Mouse (Mus musculus) kidney, embryonic 15.5 days (tissue): ENCODE results near the gene R3hcc1l. TPM values are rescaled to one million over a fixed set of nuclear protein-coding genes. Genes with fewer than 3 reads are reported as not detected.

ENCODE experiments used
- ATAC-seq: fragments of 200-750 bp; cut with Nextera tagmentation; replicated peaks from 2 replicates; pipeline ENCODE4 v1.8.0; 2017; ENCODE audit warnings: moderate TSS enrichment; ENCODE audit not compliant: low FRiP score
- H3K27ac ChIP-seq: fragments of 300-500 bp; sonication (generic); 2 replicates; pipeline ENCODE4 v1.5.1; 2015; ENCODE audit warnings: mild to moderate bottlenecking, inconsistent platforms
- H3K27me3 ChIP-seq: fragments of 300-500 bp; sonication (generic); 2 replicates; pipeline ENCODE4 v1.6.1; 2015; ENCODE audit warnings: inconsistent platforms
- H3K36me3 ChIP-seq: fragments of 300-500 bp; sonication (generic); 2 replicates; pipeline ENCODE4 v1.6.1; 2015; ENCODE audit warnings: inconsistent platforms
- H3K4me1 ChIP-seq: fragments of 300-500 bp; sonication (generic); 2 replicates; pipeline ENCODE4 v1.6.1; 2015; ENCODE audit warnings: inconsistent platforms
- H3K4me2 ChIP-seq: fragments of 300-500 bp; sonication (generic); 2 replicates; pipeline ENCODE4 v1.6.1; 2015; ENCODE audit warnings: moderate library complexity, mild to moderate bottlenecking, inconsistent platforms
- H3K4me3 ChIP-seq: fragments of 300-500 bp; sonication (generic); replicated peaks from 2 replicates; pipeline ENCODE4 v1.5.1; 2015; ENCODE audit warnings: mild to moderate bottlenecking, inconsistent platforms
- H3K9ac ChIP-seq: fragments of 300-500 bp; sonication (generic); 2 replicates; pipeline ENCODE4 v1.6.1; 2015; ENCODE audit warnings: mild to moderate bottlenecking, inconsistent platforms
- H3K9me3 ChIP-seq: fragments of 300-500 bp; sonication (generic); replicated peaks from 2 replicates; pipeline ENCODE4 v1.6.1; 2016; ENCODE audit warnings: inconsistent platforms
- WGBS: fragments of 180-500 bp; shearing (Covaris S2); methylation state at CpG from one replicate; pipeline ENCODE4 v1.1.7; 2015; ENCODE audit warnings: mixed read lengths; 5-methylcytosine and 5-hydroxymethylcytosine counted together
- polyA plus RNA-seq: library from polyadenylated mRNA; unstranded; fragments of >200 nt; fragmentation: Nextera tagmentation; extraction: Ambion mirVana; gene quantifications from 2 replicates; pipeline ENCODE4 v1.2.1, GENCODE M21; 2015

Gene R3hcc1l
- polyA plus RNA-seq, 1 experiment from 2014 or later, result 20.6 TPM

GRCm38 (mm10) chr19:42640211-42640610 lies 121.7 kb downstream of the R3hcc1l start:
- no peak overlapping the region for H3K4me2 ChIP-seq
- WGBS, result 77% methylated on average over 9 of the region's 9 CpGs
- no peak overlapping the region for H3K27ac ChIP-seq
- no peaks in the 10 kb centered on the region for H3K9me3 ChIP-seq
- H3K27me3 ChIP-seq, result no peaks in the 10 kb centered on the region
- no peaks in the 10 kb centered on the region for H3K36me3 ChIP-seq
- H3K4me3 ChIP-seq, result no peak overlapping the region
- no peak for ATAC-seq
- no peak overlapping the region for H3K9ac ChIP-seq
- peaks cover 16% of the 10 kb centered on the region for H3K4me1 ChIP-seq

Other genes with a start within 250 kb of the R3hcc1l start
- gene Crtac1, start 87.0 kb upstream of the R3hcc1l start, polyA plus RNA-seq, result 5.8 and 7.0 TPM in 2 replicates
- 1.8 and 2.2 TPM in 2 replicates for gene Loxl4, start 94.1 kb downstream of the R3hcc1l start, polyA plus RNA-seq
- gene Pyroxd2, start 234.0 kb downstream of the R3hcc1l start, polyA plus RNA-seq, result 5.5 and 6.4 TPM in 2 replicates